Mouse (Mus musculus) bone marrow, adult 2 months (tissue): Measurements from ENCODE around the gene Masp1.

Experiments
- CTCF ChIP-seq: fragments of 200-500 bp; IDR thresholded peaks from 2 replicates; pipeline ENCODE4 v1.5.1; 2011; ENCODE audit warnings: low read length, control low read depth; ENCODE audit not compliant: control insufficient read depth, insufficient read depth
- POLR2A ChIP-seq: fragments of 200-500 bp; IDR thresholded peaks from 2 replicates; pipeline ENCODE4 v1.6.1; 2011; ENCODE audit warnings: low read depth, mild to moderate bottlenecking, control low read depth, low read length, borderline replicate concordance; ENCODE audit not compliant: control insufficient read depth

- TF ChIP-seq POLR2A = no peak
- TF ChIP-seq CTCF = no peak
Measured at GRCm38 (mm10) chr16:23471551-23471950, 49.1 kb downstream of the Masp1 start.
